Mouse (Mus musculus): ENCODE data around the gene Vmn1r126. TPM values are rescaled to one million over a fixed set of nuclear protein-coding genes. Genes with fewer than 3 reads are reported as not detected.
"Not testable (repeated sequence)": the region's sequence is repeated elsewhere in the genome, so short reads cannot be mapped to it uniquely, and the experiment has no call there.

Gene Vmn1r126
- total RNA-seq (2014; rRNA removed) (not detected in 2 replicates), polyA plus RNA-seq (2012; rRNA removed) (not detected in 2 replicates)

- not testable (repeated sequence) for DNase-seq (ENCODE audit: extremely low read depth, low read depth, low spot score); H3K36me3 ChIP-seq (ENCODE audit: control insufficient read depth, insufficient read depth, low read length); H3K4me3 ChIP-seq (ENCODE audit: insufficient read depth, low read depth, low read length); H3K9ac ChIP-seq (ENCODE audit: low read depth, low read length); H3K79me2 ChIP-seq (ENCODE audit: control insufficient read depth, insufficient read depth, low read length); H3K27me3 ChIP-seq (ENCODE audit: control insufficient read depth, insufficient read depth, low read length); H3K27ac ChIP-seq (replicated peaks; ENCODE audit: insufficient read depth, low read depth, low read length); H3K4me1 ChIP-seq (ENCODE audit: control insufficient read depth, insufficient read depth, low read length)
- WGBS, result no CpG with 5 or more reads among the region's 5 CpGs
These were observed at the start of gene Vmn1r126 for GRCm38 (mm10) chr7:21301367-21301766. Gene Vmn1r126, minus strand, starts transcription at chr7:21301467.

- not testable (repeated sequence) for H3K27me3 ChIP-seq (ENCODE audit: control insufficient read depth, insufficient read depth, low read length); H3K79me2 ChIP-seq (ENCODE audit: control insufficient read depth, insufficient read depth, low read length); H3K36me3 ChIP-seq (ENCODE audit: control insufficient read depth, insufficient read depth, low read length); H3K4me3 ChIP-seq (ENCODE audit: insufficient read depth, low read depth, low read length); H3K27ac ChIP-seq (replicated peaks; ENCODE audit: insufficient read depth, low read depth, low read length); H3K9ac ChIP-seq (ENCODE audit: low read depth, low read length); H3K4me1 ChIP-seq (ENCODE audit: control insufficient read depth, insufficient read depth, low read length); DNase-seq (ENCODE audit: extremely low read depth, low read depth, low spot score)
- WGBS, result 63% methylated on average over 1 of the region's 1 CpGs
These were observed 47.8 kb upstream of the Vmn1r126 start, which contains the start of gene Vmn1r128 for GRCm38 (mm10) chr7:21349073-21349472. Gene Vmn1r128, plus strand, starts transcription at chr7:21349373.

- not testable (repeated sequence) for H3K9ac ChIP-seq (ENCODE audit: low read depth, low read length); DNase-seq (ENCODE audit: extremely low read depth, low read depth, low spot score); H3K27ac ChIP-seq (replicated peaks; ENCODE audit: insufficient read depth, low read depth, low read length); H3K79me2 ChIP-seq (ENCODE audit: control insufficient read depth, insufficient read depth, low read length); H3K27me3 ChIP-seq (ENCODE audit: control insufficient read depth, insufficient read depth, low read length); H3K36me3 ChIP-seq (ENCODE audit: control insufficient read depth, insufficient read depth, low read length); H3K4me3 ChIP-seq (ENCODE audit: insufficient read depth, low read depth, low read length); H3K4me1 ChIP-seq (ENCODE audit: control insufficient read depth, insufficient read depth, low read length)
- no CpG with 5 or more reads among the region's 3 CpGs for WGBS
These were observed 18.5 kb upstream of the Vmn1r126 start, which contains the start of gene Vmn1r127 for GRCm38 (mm10) chr7:21319761-21320160. Gene Vmn1r127, minus strand, starts transcription at chr7:21319861.

- not testable (repeated sequence) for H3K27me3 ChIP-seq (ENCODE audit: control insufficient read depth, insufficient read depth, low read length); H3K27ac ChIP-seq (replicated peaks; ENCODE audit: insufficient read depth, low read depth, low read length); H3K4me1 ChIP-seq (ENCODE audit: control insufficient read depth, insufficient read depth, low read length); H3K4me3 ChIP-seq (ENCODE audit: insufficient read depth, low read depth, low read length); H3K36me3 ChIP-seq (ENCODE audit: control insufficient read depth, insufficient read depth, low read length); H3K9ac ChIP-seq (ENCODE audit: low read depth, low read length); DNase-seq (ENCODE audit: extremely low read depth, low read depth, low spot score); H3K79me2 ChIP-seq (ENCODE audit: control insufficient read depth, insufficient read depth, low read length)
- 53% methylated on average over 3 of the region's 3 CpGs for WGBS
These were observed 29.4 kb downstream of the Vmn1r126 start, which contains the start of gene Vmn1r125 for GRCm38 (mm10) chr7:21271879-21272278. Gene Vmn1r125, plus strand, starts transcription at chr7:21272179.

GRCm38 (mm10) chr7:21260517-21260916 is 40.8 kb downstream of the Vmn1r126 start, which contains the start of gene Vmn1r124:
Gene Vmn1r124, minus strand, starts transcription at chr7:21260617.
- 67% methylated on average over 4 of the region's 4 CpGs for WGBS
- H3K27me3 ChIP-seq (ENCODE audit: control insufficient read depth, insufficient read depth, low read length); H3K79me2 ChIP-seq (ENCODE audit: control insufficient read depth, insufficient read depth, low read length); DNase-seq (ENCODE audit: extremely low read depth, low read depth, low spot score); H3K4me3 ChIP-seq (ENCODE audit: insufficient read depth, low read depth, low read length); H3K4me1 ChIP-seq (ENCODE audit: control insufficient read depth, insufficient read depth, low read length); H3K36me3 ChIP-seq (ENCODE audit: control insufficient read depth, insufficient read depth, low read length); H3K9ac ChIP-seq (ENCODE audit: low read depth, low read length); H3K27ac ChIP-seq (replicated peaks; ENCODE audit: insufficient read depth, low read depth, low read length): not testable (repeated sequence)

Other genes starting within 250 kb of the Vmn1r126 start
- not detected in 2 replicates for gene Vmn1r120, start 247.7 kb downstream of the Vmn1r126 start, total RNA-seq (2014; rRNA removed)
- not detected in 2 replicates for gene Vmn1r120, start 247.7 kb downstream of the Vmn1r126 start, polyA plus RNA-seq (2012; rRNA removed)
- gene Vmn1r121, start 203.0 kb downstream of the Vmn1r126 start, total RNA-seq (2014; rRNA removed), result not detected in 2 replicates
- gene Vmn1r121, start 203.0 kb downstream of the Vmn1r126 start, polyA plus RNA-seq (2012; rRNA removed), result not detected in 2 replicates
- not detected in 2 replicates for gene Vmn1r122, start 167.3 kb downstream of the Vmn1r126 start, total RNA-seq (2014; rRNA removed)
- gene Vmn1r122, start 167.3 kb downstream of the Vmn1r126 start, polyA plus RNA-seq (2012; rRNA removed), result not detected in 2 replicates
- gene Vmn1r123, start 139.3 kb downstream of the Vmn1r126 start, total RNA-seq (2014; rRNA removed), result not detected in 2 replicates
- not detected in 2 replicates for gene Vmn1r123, start 139.3 kb downstream of the Vmn1r126 start, polyA plus RNA-seq (2012; rRNA removed)
- not detected in 2 replicates for gene Gm5157, start 111.0 kb downstream of the Vmn1r126 start, total RNA-seq (2014; rRNA removed)
- not detected in 2 replicates for gene Gm5157, start 111.0 kb downstream of the Vmn1r126 start, polyA plus RNA-seq (2012; rRNA removed)
- gene Vmn1r124, start 40.9 kb downstream of the Vmn1r126 start, total RNA-seq (2014; rRNA removed), result not detected in 2 replicates
- gene Vmn1r124, start 40.9 kb downstream of the Vmn1r126 start, polyA plus RNA-seq (2012; rRNA removed), result not detected in 2 replicates
- gene Vmn1r125, start 29.3 kb downstream of the Vmn1r126 start, total RNA-seq (2014; rRNA removed), result not detected in 2 replicates
- gene Vmn1r125, start 29.3 kb downstream of the Vmn1r126 start, polyA plus RNA-seq (2012; rRNA removed), result not detected in 2 replicates
- not detected in 2 replicates for gene Vmn1r127, start 18.4 kb upstream of the Vmn1r126 start, total RNA-seq (2014; rRNA removed)
- not detected in 2 replicates for gene Vmn1r127, start 18.4 kb upstream of the Vmn1r126 start, polyA plus RNA-seq (2012; rRNA removed)
- gene Vmn1r128, start 47.9 kb upstream of the Vmn1r126 start, total RNA-seq (2014; rRNA removed), result not detected in 2 replicates
- not detected in 2 replicates for gene Vmn1r128, start 47.9 kb upstream of the Vmn1r126 start, polyA plus RNA-seq (2012; rRNA removed)
- not detected in 2 replicates for gene Vmn1r129, start 59.8 kb upstream of the Vmn1r126 start, total RNA-seq (2014; rRNA removed)
- gene Vmn1r129, start 59.8 kb upstream of the Vmn1r126 start, polyA plus RNA-seq (2012; rRNA removed), result not detected in 2 replicates
- gene Gm6882, start 131.3 kb upstream of the Vmn1r126 start, total RNA-seq (2014; rRNA removed), result not detected in 2 replicates
- gene Gm6882, start 131.3 kb upstream of the Vmn1r126 start, polyA plus RNA-seq (2012; rRNA removed), result not detected in 2 replicates
- not detected in 2 replicates for gene Vmn1r130, start 210.3 kb upstream of the Vmn1r126 start, total RNA-seq (2014; rRNA removed)
- not detected in 2 replicates for gene Vmn1r130, start 210.3 kb upstream of the Vmn1r126 start, polyA plus RNA-seq (2012; rRNA removed)
- gene Vmn1r131, start 244.6 kb upstream of the Vmn1r126 start, total RNA-seq (2014; rRNA removed), result not detected in 2 replicates
- gene Vmn1r131, start 244.6 kb upstream of the Vmn1r126 start, polyA plus RNA-seq (2012; rRNA removed), result not detected in 2 replicates